Mouse (Mus musculus) induced T-regulatory cell, adult 2 months (primary cell): Measurements from ENCODE around the gene Cd4.

ENCODE experiments used
- DNase-seq: peaks from one replicate; pipeline ENCODE4 v3.0.0-alpha.2; 2012; ENCODE audit warnings: low read depth

Gene Cd4

DNA sequence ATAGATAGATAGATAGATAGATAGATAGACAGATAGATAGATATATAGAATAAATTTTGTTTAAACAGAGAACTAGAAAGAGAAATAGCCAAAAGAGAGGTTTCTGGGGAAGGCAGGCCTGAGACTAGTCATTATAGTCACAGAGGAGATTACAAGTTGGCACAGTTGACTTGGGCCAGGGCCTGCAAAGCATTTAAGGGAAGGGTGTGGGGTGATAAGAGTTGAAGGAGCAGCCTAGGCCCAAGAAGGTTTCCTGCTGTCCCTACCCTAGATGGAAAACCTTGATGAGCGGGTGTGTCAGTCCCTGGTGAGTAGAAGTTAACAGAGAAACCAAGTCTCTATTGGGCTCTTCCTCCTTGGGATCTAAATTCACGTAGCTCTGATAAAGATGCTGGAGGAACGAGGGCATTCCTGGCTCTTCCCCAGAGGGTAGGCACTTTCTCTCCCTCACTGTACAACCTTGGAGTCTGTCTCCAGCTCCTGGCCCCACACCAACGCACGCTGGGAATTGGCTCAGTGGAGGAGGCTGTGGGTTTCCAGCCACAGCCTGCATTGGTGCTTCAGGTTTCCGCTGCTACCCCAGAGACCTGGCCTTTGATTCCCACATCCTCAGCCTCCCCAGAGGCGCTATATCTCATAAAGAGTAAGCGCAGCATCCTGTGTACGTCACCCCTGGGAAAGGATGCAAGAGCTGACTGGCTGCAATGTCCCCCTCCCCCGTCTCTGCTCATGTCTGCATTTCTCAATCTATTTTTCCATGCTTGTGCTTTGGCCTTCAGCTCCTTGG, 3.1 kb downstream of the Cd4 start:
- DNase-seq, result peak; percentile 91

- no peak for DNase-seq
Observed at GRCm38 (mm10) chr6:124883351-124883750, 4.7 kb downstream of the Cd4 start.

- no peak for DNase-seq
Observed at GRCm38 (mm10) chr6:124881821-124882220, 6.2 kb downstream of the Cd4 start.

- DNase-seq, result no peak
Observed at GRCm38 (mm10) chr6:124879390-124879789, 8.6 kb downstream of the Cd4 start.

- no peak for DNase-seq
Observed at GRCm38 (mm10) chr6:124874348-124874747, 13.7 kb downstream of the Cd4 start.

DNA sequence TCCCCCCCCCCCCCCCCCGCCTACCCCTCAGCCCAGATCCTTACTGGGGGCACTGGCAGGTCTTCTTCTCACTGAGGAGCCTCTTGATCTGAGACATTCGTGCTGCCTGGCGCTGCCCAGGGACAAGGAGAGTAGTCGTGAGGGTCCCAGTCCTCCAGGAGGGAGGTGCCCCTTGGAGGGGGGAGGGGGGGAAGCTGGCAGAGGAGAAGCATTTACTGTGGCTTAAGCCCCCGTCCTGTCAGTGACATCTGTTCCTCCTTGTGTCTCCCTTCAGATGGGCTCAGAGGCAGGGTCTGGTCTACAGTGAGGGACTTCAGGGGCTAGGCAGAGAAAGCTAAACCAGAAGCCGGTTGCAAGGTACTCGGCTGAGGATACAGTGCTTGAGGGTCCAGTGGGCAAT, 21.5 kb downstream of the Cd4 start:
- no peak for DNase-seq

GRCm38 (mm10) chr6:124865766-124866362, 22.2 kb downstream of the Cd4 start:
- DNase-seq, result no peak

DNA sequence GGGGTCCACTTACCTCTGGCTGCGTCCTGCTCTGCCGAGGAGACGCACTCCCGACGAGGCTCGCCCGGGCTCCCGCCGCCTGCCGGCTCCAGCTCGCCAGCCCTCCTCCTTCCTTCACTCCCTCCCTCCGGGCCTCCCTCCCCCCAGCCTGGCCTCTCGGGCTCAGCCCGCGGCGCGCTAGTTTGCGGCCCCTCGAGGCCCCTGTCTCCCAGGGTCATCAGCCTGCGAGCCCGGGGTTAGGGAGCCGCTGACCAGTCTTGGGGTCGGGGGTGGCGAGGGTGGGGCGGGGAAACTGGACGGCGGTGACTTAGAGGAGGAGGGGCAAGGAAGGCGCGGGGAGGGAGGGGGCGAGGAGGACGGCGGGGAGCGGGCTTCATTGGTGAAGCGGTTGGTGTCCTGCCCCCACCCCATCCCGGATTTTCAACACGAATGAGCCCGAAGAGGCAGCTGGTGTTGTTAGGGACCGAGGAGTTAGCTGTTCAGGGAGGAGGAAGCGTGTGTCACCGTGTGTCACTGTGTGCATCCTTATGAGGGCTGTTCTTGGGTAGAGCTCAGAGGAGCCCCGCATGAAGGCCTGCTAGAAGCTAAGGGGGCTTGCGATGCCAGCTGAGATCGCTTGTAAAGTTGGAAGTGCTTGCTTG, 24.2 kb downstream of the Cd4 start, which contains the start of gene Gpr162:
TSS of gene Gpr162 (minus strand) at position 326 of the 641 bp plus-strand sequence.
- peak; percentile 71 for DNase-seq

DNA sequence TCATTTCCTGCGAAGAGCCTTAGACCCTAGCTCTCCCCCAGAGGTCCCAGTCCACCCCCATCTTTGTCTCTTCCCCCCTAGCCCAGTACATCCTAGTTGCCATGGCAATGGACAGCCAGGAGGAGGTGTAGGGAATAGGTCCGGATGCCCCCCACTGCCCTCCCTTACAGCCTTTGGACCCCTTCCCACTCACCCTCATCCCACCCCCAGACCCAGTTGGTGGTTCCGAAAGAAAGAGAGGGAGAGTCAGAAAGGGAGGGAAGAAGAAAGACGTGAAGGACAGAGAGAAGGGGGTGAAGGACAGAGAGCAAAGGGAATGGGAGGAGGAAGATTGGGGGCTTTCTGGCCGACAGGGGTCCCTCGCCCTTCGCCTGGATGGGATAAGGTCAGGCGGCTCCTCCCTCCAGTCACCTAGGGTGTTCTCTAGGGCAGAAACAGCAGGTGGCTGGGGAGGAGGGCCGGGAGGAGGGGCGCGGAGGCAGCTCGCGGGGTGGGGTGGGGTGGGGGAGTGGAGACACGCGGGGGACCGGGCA, 24.8 kb downstream of the Cd4 start:
- no peak for DNase-seq

GRCm38 (mm10) chr6:124862406-124863124, 25.5 kb downstream of the Cd4 start:
- no peak for DNase-seq

DNA sequence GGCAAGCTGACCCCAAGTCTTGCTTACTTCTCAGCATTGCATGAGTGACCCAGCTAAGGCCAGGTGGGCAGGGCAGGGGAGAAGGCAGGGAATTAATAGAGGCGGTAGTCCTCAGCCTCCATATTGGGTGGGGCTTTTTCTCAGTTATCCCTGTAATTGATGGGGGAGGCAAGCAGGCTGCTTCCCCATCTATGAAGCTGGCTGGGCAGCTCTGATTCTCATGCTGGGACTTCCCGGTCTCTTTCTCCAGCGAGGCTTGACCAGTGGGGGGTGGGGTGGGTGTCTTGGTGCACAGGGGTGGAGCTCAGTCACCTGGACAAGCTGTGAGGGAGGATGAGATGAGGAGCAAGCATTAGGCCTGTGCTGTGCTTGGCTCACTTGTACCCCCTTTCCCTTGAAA, 26.2 kb downstream of the Cd4 start:
- no peak for DNase-seq

DNA sequence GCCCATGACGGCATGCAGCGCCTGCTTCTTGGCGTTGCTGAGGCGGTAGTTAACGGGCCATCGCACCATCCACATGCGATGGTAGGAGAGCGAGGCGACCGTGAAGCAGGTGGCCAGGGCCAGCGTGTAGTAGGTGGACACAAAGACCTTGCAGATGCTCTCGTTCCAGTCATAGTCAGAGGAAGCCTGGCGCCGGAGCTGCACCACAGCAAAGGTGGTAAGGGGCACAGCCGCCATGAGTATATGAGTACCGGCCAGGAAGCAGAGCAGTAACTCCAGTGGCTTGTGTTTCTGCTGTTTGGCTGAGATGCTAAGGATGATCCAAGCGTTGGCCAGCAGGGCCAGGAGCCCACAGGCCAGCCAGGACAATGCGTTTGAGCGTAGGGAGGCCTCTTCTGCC, 26.8 kb downstream of the Cd4 start:
- DNase-seq, result no peak

DNA sequence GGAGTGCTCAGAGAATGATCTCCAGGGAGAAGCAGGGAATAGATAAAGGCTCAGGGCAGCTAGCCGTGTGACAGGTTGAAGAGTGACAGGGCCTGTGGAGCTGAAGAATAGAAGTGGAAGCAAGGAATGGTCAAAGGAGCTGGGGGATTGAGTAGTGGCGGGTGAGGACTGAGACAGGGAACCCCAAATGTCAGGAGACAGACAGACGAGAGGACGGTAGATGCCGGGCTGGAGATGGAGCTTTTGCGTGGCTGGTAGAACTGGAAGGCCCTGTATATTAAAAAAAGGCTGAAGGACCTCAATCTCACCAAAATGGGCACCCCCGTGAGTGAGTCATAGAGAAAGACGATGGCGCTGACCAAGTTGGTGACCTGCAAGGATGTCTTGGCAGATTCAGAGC, 27.5 kb downstream of the Cd4 start:
- no peak for DNase-seq

DNA sequence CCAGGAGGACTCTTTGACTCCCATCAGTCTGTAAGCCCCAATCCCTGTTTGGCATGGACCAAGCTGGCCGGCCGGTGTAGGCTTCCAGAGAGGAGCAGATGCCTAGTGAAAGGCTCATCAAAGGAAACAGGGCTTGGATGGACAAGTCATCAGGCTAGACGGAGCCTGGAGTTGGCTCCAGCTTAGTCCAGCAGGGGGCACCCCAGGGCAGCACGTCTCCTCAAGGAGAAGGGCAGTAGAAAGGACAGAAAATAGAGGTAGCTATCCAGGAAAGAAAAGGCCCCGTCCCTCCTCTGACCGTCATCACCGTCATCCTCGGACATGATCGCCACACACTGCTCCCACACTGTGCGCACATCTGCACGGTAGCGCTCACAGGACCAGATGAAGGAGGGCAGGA, 28.3 kb downstream of the Cd4 start:
- peak; percentile 89 for DNase-seq

GRCm38 (mm10) chr6:124858561-124859318, 29.3 kb downstream of the Cd4 start:
- DNase-seq, result no peak

GRCm38 (mm10) chr6:124857840-124858530, 30.0 kb downstream of the Cd4 start:
- DNase-seq, result no peak

GRCm38 (mm10) chr6:124856916-124857839, 30.8 kb downstream of the Cd4 start, which contains the start of gene P3h3:
Gene P3h3 (minus strand): TSS chr6:124857752.
- DNase-seq, result peak; percentile 84

- peak; percentile 42 for DNase-seq
Observed at GRCm38 (mm10) chr6:124856321-124856720, 31.7 kb downstream of the Cd4 start.

- DNase-seq, result no peak
Observed at GRCm38 (mm10) chr6:124854647-124855046, 33.4 kb downstream of the Cd4 start.

DNA sequence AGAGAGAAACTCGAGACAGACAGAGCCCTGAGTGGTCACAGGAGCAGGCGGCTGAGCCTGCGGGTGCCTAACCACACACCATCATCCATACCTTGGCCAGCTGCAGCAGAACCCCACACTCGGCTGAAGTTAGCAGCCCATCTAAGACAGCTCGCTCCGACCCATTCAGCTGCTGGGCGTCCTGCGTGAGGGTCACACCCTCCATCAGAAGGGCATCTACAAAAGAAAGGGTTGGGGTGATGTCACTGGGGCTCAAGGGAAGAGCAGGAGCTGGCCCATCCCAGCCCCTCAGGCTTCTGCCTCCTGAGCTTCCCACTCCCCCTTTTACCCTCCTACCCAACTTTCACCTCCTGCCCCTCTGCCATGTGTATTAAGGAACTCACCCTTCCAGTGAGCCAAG, 37.5 kb downstream of the Cd4 start:
- no peak for DNase-seq
